Mouse (Mus musculus): ENCODE data around the gene Gm6526. TPM values are rescaled to one million over a fixed set of nuclear protein-coding genes. Genes with fewer than 3 reads are reported as not detected.

The Gm6526 gene
- polyA plus RNA-seq (2021; fragmentation: Nextera tagmentation) = not detected in 2 replicates
- long read RNA-seq, experiment 1 = 0 reads
- long read RNA-seq, experiment 2 = 0 reads

GRCm38 (mm10) chr14:43747566-43747965 lies at the start of gene Gm6526:
Gene Gm6526 (plus strand): TSS chr14:43747866.

DNA sequence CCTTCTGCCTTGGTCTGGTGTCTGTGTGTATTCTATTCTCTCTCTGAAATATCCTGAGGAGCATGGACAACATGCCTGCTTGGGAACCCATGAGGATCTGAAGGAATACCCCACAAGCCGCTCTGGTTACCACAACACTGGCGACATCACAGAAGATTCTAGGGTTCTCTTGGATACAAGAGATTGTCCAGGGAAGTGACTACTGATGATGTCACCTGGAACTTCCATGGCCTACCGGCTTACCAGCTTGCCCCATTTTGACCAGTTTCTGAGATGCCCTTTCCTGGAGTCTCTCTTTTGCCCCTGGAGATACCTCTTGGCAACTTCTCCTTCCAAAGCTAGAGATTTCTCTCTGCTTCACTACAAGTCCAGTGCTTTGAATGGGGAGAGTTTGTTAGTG lies 20.3 kb upstream of the Gm6526 start, which contains the start of gene Gm16506:
Gm16506 (minus strand) TSS at position 101 of the 400 bp plus-strand sequence.

GRCm38 (mm10) chr14:43784645-43785044 lies 37.0 kb downstream of the Gm6526 start, which contains the start of gene Gm8180:
Gene Gm8180 (minus strand): TSS chr14:43784745.

Other genes with a start within 250 kb of the Gm6526 start
- gene Gm5799, start 204.3 kb upstream of the Gm6526 start, polyA plus RNA-seq (2021; fragmentation: Nextera tagmentation) = not detected in 2 replicates
- not detected in 2 replicates for gene Gm17654, start 168.7 kb upstream of the Gm6526 start, polyA plus RNA-seq (2021; fragmentation: Nextera tagmentation)
- not detected in 2 replicates for gene Gm10375, start 139.9 kb upstream of the Gm6526 start, polyA plus RNA-seq (2021; fragmentation: Nextera tagmentation)
- gene Gm8165, start 70.7 kb upstream of the Gm6526 start, polyA plus RNA-seq (2021; fragmentation: Nextera tagmentation) = not detected in 2 replicates
- 0.38 and 0.42 TPM in 2 replicates for gene Gm7324, start 50.0 kb upstream of the Gm6526 start, polyA plus RNA-seq (2021; fragmentation: Nextera tagmentation)
- not detected in 2 replicates for gene Gm16506, start 20.4 kb upstream of the Gm6526 start, polyA plus RNA-seq (2021; fragmentation: Nextera tagmentation)
- gene Gm8180, start 36.9 kb downstream of the Gm6526 start, polyA plus RNA-seq (2021; fragmentation: Nextera tagmentation) = not detected in 2 replicates
- gene Ear1, start 127.7 kb downstream of the Gm6526 start, polyA plus RNA-seq (2021; fragmentation: Nextera tagmentation) = not detected in 2 replicates
- not detected in 2 replicates for gene Ear10, start 175.7 kb downstream of the Gm6526 start, polyA plus RNA-seq (2021; fragmentation: Nextera tagmentation)
- not detected in 2 replicates for gene Gm8113, start 177.5 kb downstream of the Gm6526 start, polyA plus RNA-seq (2021; fragmentation: Nextera tagmentation)
- gene Ang5, start 209.2 kb downstream of the Gm6526 start, polyA plus RNA-seq (2021; fragmentation: Nextera tagmentation) = not detected in 2 replicates

All from left cerebral cortex, adult 6 months (tissue).